Mouse (Mus musculus): ENCODE results near the gene Ppp2r5c.

DNA sequence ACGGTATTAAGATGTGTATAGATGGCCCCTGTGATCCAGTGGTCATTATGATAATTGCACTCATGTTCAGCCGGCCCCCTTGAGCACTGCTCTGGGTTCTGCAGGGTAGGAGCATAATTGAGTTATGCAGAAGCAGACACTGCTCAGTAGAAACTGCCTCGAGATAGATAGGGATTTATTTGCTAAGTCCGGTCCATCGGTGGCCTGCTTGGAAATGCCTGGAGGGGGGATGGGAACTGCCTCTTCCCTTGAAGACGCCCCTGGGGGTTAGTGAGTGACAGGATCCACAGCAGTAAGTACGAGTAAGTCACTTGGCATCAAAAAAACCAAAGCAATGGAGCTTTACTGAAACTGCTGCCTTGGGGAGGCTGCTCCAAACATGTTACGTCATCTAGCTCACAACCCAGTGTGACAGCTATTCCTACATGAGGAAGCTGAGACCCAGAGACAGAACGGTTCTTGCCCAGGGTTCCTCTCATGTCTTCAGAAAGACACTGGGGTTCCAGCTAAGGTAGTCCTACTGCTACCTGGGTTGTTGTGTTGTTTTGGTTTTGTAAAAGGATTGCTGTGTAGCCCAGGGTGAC lies 60.9 kb downstream of the Ppp2r5c start:
- TF ChIP-seq CTCF (IDR thresholded peaks at IDR 0.05; ENCODE audit: borderline replicate concordance, insufficient read depth, low read depth, low read length) (no peak), POLR2A (IDR thresholded peaks at IDR 0.05; ENCODE audit: borderline replicate concordance, insufficient read depth, low read length) (no peak)
